Mouse (Mus musculus): Measurements from ENCODE around the gene Gpr89.

Gene Gpr89

GRCm38 (mm10) chr3:96871070-96871469 is 34.1 kb downstream of the Gpr89 start:
- in situ Hi-C loops (cut with MboI; ENCODE audit: low sequenced_read_pairs): no loop called here

- in situ Hi-C loops (cut with MboI; ENCODE audit: low sequenced_read_pairs): no loop called here
Measured at GRCm38 (mm10) chr3:96870270-96870669, 34.9 kb downstream of the Gpr89 start.

- in situ Hi-C loops (cut with MboI; ENCODE audit: low sequenced_read_pairs): no loop called here
Measured at GRCm38 (mm10) chr3:96869091-96869490, 36.1 kb downstream of the Gpr89 start.

- in situ Hi-C loops (cut with MboI; ENCODE audit: low sequenced_read_pairs): no loop called here
Measured at GRCm38 (mm10) chr3:96868566-96868965, 36.6 kb downstream of the Gpr89 start.

DNA sequence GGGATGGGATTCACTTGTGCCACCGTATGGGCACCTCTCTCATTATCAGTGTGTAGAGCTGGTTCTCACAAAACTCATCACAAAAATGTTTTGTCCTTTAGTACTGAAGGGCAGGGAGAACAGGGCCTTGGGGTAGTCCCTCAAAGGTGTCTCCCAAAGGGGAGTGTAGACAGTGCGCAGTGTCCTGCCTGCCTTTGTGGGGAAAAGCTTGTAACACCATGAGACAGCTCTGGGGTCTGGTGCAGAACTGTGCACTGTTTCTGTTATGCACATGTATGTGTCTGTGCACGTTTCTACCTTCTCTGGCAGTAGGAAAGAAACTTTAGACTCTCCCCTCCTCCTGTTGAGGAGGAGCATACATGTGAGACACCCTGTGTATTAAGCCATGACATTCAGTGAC is 37.3 kb downstream of the Gpr89 start:
- in situ Hi-C loops (cut with MboI; ENCODE audit: low sequenced_read_pairs): no loop called here

DNA sequence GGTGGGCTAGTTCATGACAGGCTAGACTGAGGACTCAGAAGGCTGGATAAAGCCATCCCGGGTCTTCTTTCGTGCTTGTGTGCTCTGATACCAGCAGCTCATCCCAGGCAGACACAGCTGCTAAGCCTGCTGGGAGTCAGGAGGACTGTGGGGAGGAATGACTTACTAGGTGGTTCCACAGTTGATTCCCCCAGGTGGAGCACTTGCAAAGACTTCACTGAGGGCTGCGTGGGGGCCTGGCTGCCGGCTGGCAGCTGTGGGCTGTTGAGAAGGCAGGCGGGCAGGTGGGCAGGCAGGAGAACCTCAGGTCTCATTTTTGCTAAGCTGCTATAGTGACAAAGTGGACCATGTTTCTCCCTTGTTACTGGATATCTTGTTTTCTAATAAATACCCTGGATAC is 44.6 kb downstream of the Gpr89 start:
- in situ Hi-C loops (cut with MboI; ENCODE audit: low sequenced_read_pairs): no loop called here

DNA sequence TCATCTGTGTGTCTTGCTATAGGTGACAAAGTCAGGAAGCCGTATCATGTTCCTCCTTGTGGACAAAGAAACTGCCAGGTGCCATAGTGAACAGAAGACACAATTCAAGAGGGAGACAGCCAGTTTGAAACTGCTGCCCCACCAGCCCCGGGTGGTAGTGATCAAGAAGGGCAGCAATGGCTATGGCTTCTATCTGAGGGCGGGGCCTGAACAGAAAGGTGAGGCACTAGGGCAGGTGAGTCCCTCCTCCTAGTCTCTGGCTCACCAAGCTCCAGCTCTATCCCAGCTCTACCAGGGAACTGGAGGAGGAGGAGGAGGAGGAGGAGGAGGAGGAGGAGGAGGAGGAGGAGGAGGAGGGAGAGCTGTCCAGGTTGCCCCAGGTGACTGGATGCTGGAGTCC is 49.3 kb downstream of the Gpr89 start:
- in situ Hi-C loops (cut with MboI; ENCODE audit: low sequenced_read_pairs): no loop called here

DNA sequence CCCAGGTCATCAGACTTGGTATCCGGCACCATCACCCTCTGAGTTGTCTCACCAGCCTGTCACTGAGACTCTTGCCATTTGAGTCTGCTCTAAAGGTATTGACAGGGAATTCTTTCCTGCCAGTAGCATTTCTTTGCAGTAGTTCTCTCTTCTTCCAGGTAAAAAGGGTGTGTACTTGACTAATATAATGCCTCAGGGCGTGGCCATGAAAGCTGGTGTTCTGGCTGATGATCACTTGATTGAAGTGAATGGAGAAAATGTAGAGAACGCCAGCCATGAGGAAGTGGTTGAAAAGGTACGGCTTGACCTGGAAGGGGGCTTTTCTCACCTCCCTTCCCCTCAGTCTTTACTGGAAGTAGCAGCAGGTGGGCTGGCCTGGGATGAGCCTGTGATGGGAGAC is 50.8 kb downstream of the Gpr89 start:
- in situ Hi-C loops (cut with MboI; ENCODE audit: low sequenced_read_pairs): no loop called here

- in situ Hi-C loops (cut with MboI; ENCODE audit: low sequenced_read_pairs): no loop called here
Measured at GRCm38 (mm10) chr3:96852561-96852960, 52.6 kb downstream of the Gpr89 start.

DNA sequence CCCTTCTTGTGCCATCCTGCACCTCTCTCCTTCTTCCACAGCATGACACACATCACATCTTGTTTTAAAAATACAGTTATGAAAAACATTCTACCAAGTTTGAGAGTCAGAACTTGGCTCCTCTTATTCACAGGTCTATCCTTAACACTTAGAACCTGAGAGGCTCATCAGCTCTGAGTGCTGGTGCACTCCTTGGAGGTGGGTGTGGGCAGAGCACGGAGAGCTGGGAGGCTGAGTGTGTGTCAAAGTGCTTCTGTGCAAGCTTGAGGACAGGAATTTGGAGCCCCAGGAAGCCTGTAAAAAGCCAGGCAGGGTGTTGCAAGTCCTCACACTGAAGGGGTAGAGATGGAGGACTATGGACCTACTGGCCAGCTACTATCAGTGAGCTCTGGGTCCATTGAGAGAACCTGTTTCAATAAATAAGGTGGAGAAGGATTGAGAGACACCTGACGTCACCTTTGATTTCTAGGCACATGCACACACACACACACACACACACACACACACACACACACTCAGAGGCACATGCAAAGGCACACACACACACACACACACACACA is 55.9 kb downstream of the Gpr89 start:
- in situ Hi-C loops (cut with MboI; ENCODE audit: low sequenced_read_pairs): no loop called here

DNA sequence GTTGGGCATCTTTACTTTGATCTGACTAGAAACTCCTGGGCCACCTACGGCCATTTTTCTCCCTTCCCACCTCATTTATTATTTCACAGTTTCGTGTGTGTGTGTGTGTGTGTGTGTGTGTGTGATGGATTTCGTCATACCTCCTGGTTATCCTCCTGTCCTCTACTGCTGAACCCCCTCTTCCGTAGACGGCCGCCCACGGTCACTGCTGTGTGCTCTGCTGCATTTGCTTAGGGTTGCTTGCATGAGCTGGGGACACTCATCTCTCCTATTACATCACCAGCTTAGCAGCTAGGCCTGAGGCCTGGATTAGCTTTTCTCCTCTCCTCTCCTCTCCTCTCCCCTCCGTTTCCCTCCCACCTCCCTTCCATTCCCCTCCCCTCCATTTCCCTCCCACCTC is 56.7 kb downstream of the Gpr89 start:
- in situ Hi-C loops (cut with MboI; ENCODE audit: low sequenced_read_pairs): no loop called here

DNA sequence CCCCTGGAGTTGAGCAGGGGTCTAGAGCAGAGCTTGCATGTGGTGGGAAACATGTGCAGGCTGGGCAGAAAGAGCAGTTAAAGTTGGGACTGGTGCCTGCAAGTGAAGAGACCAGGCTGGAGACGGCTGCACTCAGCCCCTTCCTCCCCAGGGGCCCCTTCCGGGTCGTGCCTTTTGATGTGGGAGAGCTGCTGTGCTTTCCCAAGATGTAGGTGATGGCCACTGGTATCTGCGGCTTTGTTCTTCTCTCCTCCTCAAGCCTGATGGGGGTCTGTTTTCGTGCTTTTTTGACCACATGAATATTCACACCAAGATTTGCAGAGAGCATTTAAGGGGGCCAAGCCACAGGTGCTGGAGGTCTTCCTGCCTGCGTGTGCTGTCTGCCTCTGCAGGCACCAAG is 57.5 kb downstream of the Gpr89 start:
- in situ Hi-C loops (cut with MboI; ENCODE audit: low sequenced_read_pairs): no loop called here

GRCm38 (mm10) chr3:96846985-96847384 is 58.2 kb downstream of the Gpr89 start:
- in situ Hi-C loops (cut with MboI; ENCODE audit: low sequenced_read_pairs): no loop called here

DNA sequence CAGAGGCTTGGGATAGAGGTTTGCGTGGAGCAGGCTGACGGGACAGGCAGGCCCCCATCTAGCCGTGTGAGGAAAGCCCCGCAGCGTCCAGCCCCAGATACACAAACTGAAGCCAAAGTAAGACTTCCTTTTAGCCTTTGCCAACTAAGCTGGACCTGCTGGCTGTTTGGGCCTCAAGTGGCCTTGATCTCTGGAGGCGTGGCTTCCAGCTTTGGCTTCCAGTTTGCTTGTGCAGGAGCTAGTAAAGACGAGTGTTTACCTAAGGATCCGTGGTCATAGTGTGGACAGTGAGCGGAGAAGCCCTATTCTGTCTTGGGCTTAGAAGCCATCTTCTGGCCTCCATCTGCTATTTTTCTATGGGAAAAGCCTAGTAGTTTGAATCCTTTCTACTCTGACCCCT is 59.3 kb downstream of the Gpr89 start:
- in situ Hi-C loops (cut with MboI; ENCODE audit: low sequenced_read_pairs): no loop called here

DNA sequence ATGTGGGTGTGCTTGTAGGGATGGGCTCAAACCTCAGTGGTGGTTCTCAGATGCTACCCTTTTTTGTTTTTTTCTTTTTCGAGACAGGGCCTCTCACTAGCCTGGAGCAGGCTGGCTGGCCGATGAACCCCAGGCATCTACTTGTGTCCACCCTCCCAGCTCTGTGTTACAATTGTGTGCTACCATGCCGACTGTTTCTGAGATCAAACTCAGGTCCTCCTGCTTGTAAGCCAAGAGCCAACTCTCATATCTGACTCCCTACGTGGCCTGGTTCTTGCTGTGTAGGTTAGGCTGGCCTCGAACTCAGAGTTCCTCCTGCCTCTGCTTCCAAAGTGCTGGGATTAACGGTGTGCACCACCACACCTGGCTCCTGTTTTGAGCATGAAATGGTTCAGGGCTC is 60.0 kb downstream of the Gpr89 start:
- in situ Hi-C loops (cut with MboI; ENCODE audit: low sequenced_read_pairs): no loop called here

GRCm38 (mm10) chr3:96838996-96839645 is 66.0 kb downstream of the Gpr89 start:
- in situ Hi-C loops (cut with MboI; ENCODE audit: low sequenced_read_pairs): no loop called here

GRCm38 (mm10) chr3:96836414-96836813 is 68.7 kb downstream of the Gpr89 start:
- in situ Hi-C loops (cut with MboI; ENCODE audit: low sequenced_read_pairs): no loop called here

GRCm38 (mm10) chr3:96834587-96835348 is 70.4 kb downstream of the Gpr89 start:
- in situ Hi-C loops (cut with MboI; ENCODE audit: low sequenced_read_pairs): no loop called here

DNA sequence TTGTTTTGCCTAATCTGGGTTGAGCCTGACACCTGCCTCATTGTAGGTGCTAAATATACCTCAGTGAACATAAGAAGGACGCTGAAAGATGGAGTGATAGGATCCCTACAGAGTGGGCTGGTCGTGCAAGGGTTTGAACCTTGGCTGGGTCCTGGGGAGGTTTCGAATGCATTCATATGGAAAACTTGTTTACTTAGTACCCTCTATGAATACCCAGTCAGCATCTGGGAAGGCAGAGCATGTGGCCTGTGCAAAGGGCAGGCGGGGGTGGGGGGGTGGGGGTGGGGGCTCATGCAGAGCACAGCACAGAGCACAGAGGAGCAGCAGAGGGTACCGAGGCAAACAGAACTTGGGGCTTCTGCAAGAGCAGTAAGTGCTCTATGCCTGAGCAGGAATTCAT is 72.2 kb downstream of the Gpr89 start:
- in situ Hi-C loops (cut with MboI; ENCODE audit: low sequenced_read_pairs): no loop called here

GRCm38 (mm10) chr3:96829856-96830255 is 75.3 kb downstream of the Gpr89 start:
- in situ Hi-C loops (cut with MboI; ENCODE audit: low sequenced_read_pairs): no loop called here

DNA sequence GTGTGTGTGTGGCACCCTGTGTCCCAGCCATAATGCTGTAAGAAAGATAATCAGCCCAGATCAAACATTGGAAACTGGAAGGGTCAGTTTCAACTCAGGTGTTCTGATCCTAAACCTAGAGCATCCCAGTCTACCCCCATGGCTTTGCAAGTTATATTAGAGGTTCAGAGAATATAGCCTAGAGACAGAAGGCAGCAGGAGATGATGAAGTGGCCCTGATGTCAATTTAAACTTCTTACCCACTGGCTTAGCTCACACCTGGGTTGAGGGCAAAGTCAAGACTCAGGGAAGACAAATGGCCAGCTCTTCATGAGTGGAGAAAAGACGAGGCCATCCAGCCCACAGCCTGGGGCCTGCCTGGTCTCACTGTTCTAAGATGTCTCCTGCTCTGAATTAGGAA is 76.2 kb downstream of the Gpr89 start, which contains the start of the genes Pdzk1 and Cd160:
Pdzk1 (plus strand) TSS at position 301 of the 400 bp plus-strand sequence.
Cd160 (minus strand) TSS at position 368 of the 400 bp plus-strand sequence.
- in situ Hi-C loops (cut with MboI; ENCODE audit: low sequenced_read_pairs): no loop called here

- in situ Hi-C loops (cut with MboI; ENCODE audit: low sequenced_read_pairs): no loop called here
Measured at GRCm38 (mm10) chr3:96828308-96828864, 76.8 kb downstream of the Gpr89 start.
